Mouse (Mus musculus): ENCODE results near the gene Cntrob. TPM values are rescaled to one million over a fixed set of nuclear protein-coding genes. Genes with fewer than 3 reads are reported as not detected.

Gene Cntrob
- polyA plus RNA-seq, 1 experiment: 59.8 TPM

DNA sequence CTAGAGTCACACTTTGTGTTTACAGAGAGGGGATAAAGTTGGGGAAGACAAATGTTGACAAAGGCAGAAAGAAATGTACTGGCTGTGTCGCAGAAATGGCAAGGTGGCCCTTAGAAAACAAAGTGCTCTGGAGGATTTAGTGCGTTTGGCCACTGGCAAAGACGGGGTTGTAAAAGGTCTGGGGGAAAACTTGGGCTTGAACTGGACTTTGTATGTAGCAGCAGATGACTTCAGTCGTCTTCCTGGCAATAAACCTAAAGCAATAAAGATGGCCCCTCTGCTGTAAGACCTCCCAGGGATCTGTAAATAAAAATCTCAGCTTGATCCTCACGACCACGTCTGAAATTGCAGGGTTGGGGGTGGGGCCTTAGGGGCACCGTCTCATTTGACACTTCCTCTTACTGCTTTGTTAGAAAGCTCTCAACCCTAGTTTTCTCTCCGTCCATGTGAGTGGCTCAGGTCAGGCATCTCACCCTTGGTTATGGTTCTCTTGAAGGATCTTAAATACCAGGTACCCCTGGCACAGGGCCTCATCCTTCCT lies 9.2 kb upstream of the Cntrob start:
- Histone ChIP-seq H3K4me3 (replicated peaks; ENCODE audit: control insufficient read depth, low read depth, low read length) (no peak overlapping the region), H3K27ac (ENCODE audit: control insufficient read depth, insufficient read depth, low read depth, low read length, poor library complexity) (no peak overlapping the region), H3K4me1 (ENCODE audit: control insufficient read depth, insufficient read depth, low read length) (no peaks in the 10 kb centered on the region; the same call in 1 of the 2 replicates)
- TF ChIP-seq CTCF (IDR thresholded peaks at IDR 0.05; ENCODE audit: control insufficient read depth, insufficient read depth, low read length): no peak
- WGBS: 36% methylated on average over 8 of the region's 8 CpGs

DNA sequence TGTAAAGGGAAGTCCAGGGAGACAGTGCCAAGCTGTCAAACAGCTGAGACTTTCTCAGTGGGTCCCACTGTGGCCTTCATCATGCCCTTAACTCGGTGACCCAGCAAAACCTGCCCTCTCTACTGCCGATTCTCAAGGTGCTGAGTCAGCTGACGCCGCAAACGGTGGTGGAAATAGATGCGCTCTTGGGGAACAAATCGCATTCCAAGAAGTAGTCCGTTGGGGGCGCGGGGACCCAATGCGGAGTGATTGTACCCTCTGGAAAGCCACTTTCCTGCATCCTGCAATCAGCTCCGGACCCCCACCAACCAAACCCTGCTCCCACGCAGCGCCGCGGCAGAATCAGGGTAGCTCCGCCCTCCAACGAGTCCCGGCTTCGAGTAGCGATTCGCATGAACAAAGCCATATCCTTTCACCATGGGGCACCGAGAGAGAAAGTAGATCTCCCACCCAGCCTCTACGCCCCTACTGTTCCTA lies 8.4 kb upstream of the Cntrob start:
- TF ChIP-seq POLR2A (IDR thresholded peaks at IDR 0.05; ENCODE audit: borderline replicate concordance, control insufficient read depth, low read depth, low read length): peak; percentile 29; the same call in 1 of the 2 replicates
- no peak for TF ChIP-seq CTCF (IDR thresholded peaks at IDR 0.05; ENCODE audit: control insufficient read depth, insufficient read depth, low read length)
- Histone ChIP-seq H3K4me1 (ENCODE audit: control insufficient read depth, insufficient read depth, low read length) (no peaks in the 10 kb centered on the region; the same call in 1 of the 2 replicates), H3K4me3 (replicated peaks; ENCODE audit: control insufficient read depth, low read depth, low read length) (peak overlapping the region; percentile 62), H3K27ac (ENCODE audit: control insufficient read depth, insufficient read depth, low read depth, low read length, poor library complexity) (no peak overlapping the region)
- under 1% methylated on average over 24 of the region's 24 CpGs for WGBS

DNA sequence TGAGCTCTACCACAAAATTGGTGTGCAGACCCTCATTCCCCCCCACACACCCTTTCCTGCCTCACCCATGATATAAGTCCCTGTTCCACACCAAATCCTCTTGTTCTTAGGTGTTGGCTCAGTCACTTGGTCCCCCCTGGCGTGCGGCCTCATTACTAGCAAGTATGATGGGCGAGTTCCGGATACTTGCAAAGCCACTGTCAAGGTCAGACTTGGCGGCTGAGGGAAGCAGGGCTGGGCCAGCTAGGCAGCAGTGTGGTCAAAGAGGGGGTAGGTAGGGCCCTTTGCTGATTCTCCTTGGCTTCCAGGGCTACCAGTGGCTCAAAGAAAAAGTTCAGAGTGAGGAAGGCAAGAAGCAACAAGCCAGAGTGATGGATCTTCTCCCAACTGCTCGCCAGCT lies 7.6 kb upstream of the Cntrob start:
- Histone ChIP-seq H3K4me1 (ENCODE audit: control insufficient read depth, insufficient read depth, low read length) (no peaks in the 10 kb centered on the region; the same call in 1 of the 2 replicates), H3K4me3 (replicated peaks; ENCODE audit: control insufficient read depth, low read depth, low read length) (no peak overlapping the region), H3K27ac (ENCODE audit: control insufficient read depth, insufficient read depth, low read depth, low read length, poor library complexity) (no peak overlapping the region)
- WGBS: 82% methylated on average over 6 of the region's 6 CpGs
- TF ChIP-seq CTCF (IDR thresholded peaks at IDR 0.05; ENCODE audit: control insufficient read depth, insufficient read depth, low read length) (no peak), POLR2A (IDR thresholded peaks at IDR 0.05; ENCODE audit: borderline replicate concordance, control insufficient read depth, low read depth, low read length) (no peak)

DNA sequence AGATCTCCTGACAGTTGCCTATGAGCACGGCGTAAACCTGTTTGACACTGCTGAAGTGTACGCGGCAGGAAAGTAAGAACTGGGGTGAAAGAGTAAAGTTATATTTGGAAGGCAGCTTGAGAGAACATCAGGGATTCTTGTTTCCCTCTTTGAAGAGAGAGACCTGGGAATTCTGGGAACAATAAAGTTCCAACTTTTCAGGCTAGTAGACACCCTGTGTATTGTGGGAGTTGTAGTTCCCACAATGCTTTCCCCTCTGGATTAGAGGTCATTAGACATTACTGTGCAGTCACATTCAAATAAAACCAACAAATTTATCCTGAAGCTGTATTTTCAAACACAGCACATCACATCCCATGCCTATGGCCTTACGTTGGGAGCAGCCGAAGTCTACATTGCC lies 4.9 kb upstream of the Cntrob start:
- H3K4me1 ChIP-seq (ENCODE audit: control insufficient read depth, insufficient read depth, low read length): no peaks in the 10 kb centered on the region; the same call in 1 of the 2 replicates
- no peak overlapping the region for H3K4me3 ChIP-seq (replicated peaks; ENCODE audit: control insufficient read depth, low read depth, low read length)
- H3K27ac ChIP-seq (ENCODE audit: control insufficient read depth, insufficient read depth, low read depth, low read length, poor library complexity): no peak overlapping the region
- 88% methylated on average over 6 of the region's 6 CpGs for WGBS
- no peak for TF ChIP-seq POLR2A (IDR thresholded peaks at IDR 0.05; ENCODE audit: borderline replicate concordance, control insufficient read depth, low read depth, low read length)
- no peak for TF ChIP-seq CTCF (IDR thresholded peaks at IDR 0.05; ENCODE audit: control insufficient read depth, insufficient read depth, low read length)

DNA sequence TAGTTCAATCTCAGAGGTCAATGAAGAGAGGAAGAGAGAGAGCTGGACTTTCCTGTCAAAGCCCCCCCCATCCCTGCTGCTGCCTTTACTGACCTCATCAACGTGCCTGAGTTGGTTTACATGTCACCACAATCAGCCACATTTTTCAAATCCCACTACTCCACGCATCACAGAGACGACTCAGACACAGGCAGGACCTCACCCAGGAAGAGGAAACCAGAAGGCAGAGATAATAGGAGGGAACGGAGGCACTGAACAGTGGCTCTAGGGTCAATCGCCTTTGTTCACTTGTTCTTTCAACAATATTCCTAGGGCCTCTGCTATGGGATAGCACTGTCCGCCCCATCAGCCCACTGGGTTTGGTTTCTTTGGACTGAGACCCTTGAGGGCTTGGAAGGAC lies 4.1 kb upstream of the Cntrob start:
- no peak overlapping the region for H3K4me3 ChIP-seq (replicated peaks; ENCODE audit: control insufficient read depth, low read depth, low read length)
- no peak overlapping the region for H3K27ac ChIP-seq (ENCODE audit: control insufficient read depth, insufficient read depth, low read depth, low read length, poor library complexity)
- no peaks in the 10 kb centered on the region; the same call in 1 of the 2 replicates for H3K4me1 ChIP-seq (ENCODE audit: control insufficient read depth, insufficient read depth, low read length)
- 29% methylated on average over 6 of the region's 6 CpGs for WGBS
- TF ChIP-seq CTCF (IDR thresholded peaks at IDR 0.05; ENCODE audit: control insufficient read depth, insufficient read depth, low read length) (no peak), POLR2A (IDR thresholded peaks at IDR 0.05; ENCODE audit: borderline replicate concordance, control insufficient read depth, low read depth, low read length) (no peak)

DNA sequence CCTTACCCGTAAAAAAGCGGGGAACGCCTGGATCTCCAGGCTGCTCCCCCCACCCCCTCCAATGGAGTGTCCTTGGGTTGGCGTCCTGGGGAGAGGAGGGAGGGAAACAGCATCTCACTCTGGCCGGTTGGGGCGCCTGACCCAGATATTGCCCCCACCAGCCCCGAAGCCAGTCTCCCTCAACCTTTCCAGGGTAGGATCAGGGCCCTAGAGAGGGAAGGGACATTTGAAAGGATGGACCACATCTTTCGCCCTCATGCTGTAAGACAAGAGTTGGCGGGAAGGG lies 3.5 kb upstream of the Cntrob start:
- WGBS: 39% methylated on average over 9 of the region's 9 CpGs
- H3K4me3 ChIP-seq (replicated peaks; ENCODE audit: control insufficient read depth, low read depth, low read length): no peak overlapping the region
- no peak overlapping the region for H3K27ac ChIP-seq (ENCODE audit: control insufficient read depth, insufficient read depth, low read depth, low read length, poor library complexity)
- no peaks in the 10 kb centered on the region; the same call in 1 of the 2 replicates for H3K4me1 ChIP-seq (ENCODE audit: control insufficient read depth, insufficient read depth, low read length)
- TF ChIP-seq CTCF (IDR thresholded peaks at IDR 0.05; ENCODE audit: control insufficient read depth, insufficient read depth, low read length) (no peak), POLR2A (IDR thresholded peaks at IDR 0.05; ENCODE audit: borderline replicate concordance, control insufficient read depth, low read depth, low read length) (no peak)

DNA sequence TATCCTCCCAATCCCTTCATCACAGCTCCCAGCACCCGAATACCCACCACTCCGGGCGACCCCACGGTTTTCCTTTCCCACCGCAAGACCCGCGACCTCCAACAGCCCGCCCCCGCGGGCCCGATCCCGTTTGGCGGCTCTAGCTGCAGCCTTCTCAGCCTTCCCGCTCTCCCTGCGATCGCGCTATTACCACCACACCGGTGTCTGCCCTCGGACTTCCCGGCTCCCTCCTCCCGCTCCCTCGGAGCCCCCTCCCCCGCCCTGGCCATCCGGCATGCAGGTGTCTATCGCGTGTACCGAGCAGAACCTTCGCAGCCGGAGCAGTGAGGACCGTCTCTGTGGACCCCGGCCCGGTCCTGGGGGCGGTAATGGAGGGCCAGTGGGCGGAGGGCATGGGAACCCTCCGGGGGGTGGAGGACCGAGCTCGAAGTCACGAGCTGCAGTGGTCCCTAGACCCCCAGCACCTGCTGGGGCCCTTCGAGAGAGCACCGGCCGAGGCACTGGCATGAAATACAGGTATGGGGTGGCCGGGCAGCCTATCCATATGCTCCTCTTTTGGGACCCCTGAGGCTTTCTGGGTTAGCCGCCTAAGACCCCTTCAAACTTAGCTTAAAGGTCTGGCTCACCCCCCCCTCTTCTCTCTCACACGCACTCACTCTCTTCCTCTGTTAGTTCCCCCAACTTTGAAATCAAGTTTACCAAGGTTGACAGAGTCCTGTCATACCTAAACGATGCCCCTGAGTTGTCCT lies 3.0 kb upstream of the Cntrob start:
- Histone ChIP-seq H3K4me3 (replicated peaks; ENCODE audit: control insufficient read depth, low read depth, low read length) (peak overlapping the region; percentile 54), H3K4me1 (ENCODE audit: control insufficient read depth, insufficient read depth, low read length) (no peaks in the 10 kb centered on the region; the same call in 1 of the 2 replicates), H3K27ac (ENCODE audit: control insufficient read depth, insufficient read depth, low read depth, low read length, poor library complexity) (no peak overlapping the region)
- WGBS: 2% methylated on average over 45 of the region's 45 CpGs
- TF ChIP-seq POLR2A (IDR thresholded peaks at IDR 0.05; ENCODE audit: borderline replicate concordance, control insufficient read depth, low read depth, low read length): no peak
- no peak for TF ChIP-seq CTCF (IDR thresholded peaks at IDR 0.05; ENCODE audit: control insufficient read depth, insufficient read depth, low read length)

DNA sequence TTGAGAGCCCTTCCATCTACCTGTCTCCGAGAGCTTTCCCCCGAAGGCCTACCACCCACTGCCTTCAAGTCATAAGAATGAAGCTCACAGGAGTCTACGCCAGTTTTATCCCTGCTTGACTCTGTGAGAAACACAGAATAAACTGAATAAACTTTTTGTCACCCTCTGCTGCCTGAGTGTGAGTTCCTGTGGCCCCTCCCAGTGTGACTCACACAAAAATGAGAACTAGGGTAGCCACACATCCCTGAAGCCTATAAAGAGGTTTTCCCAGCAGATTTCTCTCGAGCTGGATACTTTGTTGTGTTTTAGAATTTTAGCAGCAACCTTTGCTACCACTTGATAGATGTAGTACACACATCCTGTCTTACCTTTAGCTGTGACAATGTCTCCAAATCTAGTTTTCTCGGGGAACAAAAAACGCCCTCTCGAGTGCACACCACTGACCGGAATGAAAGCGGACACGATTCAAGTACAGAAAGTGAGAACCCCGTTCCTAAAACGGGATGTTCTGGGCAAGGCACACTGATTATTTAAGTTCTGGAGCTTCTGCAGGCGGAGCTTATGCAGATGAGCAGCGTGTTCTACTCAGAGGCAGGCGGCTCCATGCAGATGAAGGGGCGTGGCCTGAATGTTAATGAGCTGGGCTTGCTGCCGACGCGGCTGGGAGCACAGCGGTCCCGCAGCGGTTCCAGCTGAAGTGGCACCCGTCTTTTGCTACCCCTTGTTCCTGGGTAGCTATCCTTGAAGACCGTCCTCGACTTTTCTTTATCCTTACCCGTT lies 2.2 kb upstream of the Cntrob start, which contains the start of gene Kcnab3:
TSS of gene Kcnab3 (plus strand) at position 631 of the 780 bp plus-strand sequence.
- no peaks in the 10 kb centered on the region; the same call in 1 of the 2 replicates for H3K4me1 ChIP-seq (ENCODE audit: control insufficient read depth, insufficient read depth, low read length)
- no peak for TF ChIP-seq CTCF (IDR thresholded peaks at IDR 0.05; ENCODE audit: control insufficient read depth, insufficient read depth, low read length)
- TF ChIP-seq POLR2A (IDR thresholded peaks at IDR 0.05; ENCODE audit: borderline replicate concordance, control insufficient read depth, low read depth, low read length): peak; percentile 39; the same call in 1 of the 2 replicates
- peak within 1 kb of the TSS; percentile 78 for H3K27ac ChIP-seq (ENCODE audit: control insufficient read depth, insufficient read depth, low read depth, low read length, poor library complexity)
- WGBS: 7% methylated on average over 26 of the region's 26 CpGs
- H3K4me3 ChIP-seq (replicated peaks; ENCODE audit: control insufficient read depth, low read depth, low read length): peak within 1 kb of the TSS; percentile 54
